Mouse (Mus musculus) CH12.LX (cell line): ENCODE measurements at regions not wholly inside any gene's neighbourhood (a gene's known extent, or its start where the extent isn't known, plus 50 kb on each side); places are given as distances from the start of the nearest gene placed in this dataset.

Source experiments
- DNase-seq: peaks from one replicate; pipeline ENCODE4 v3.0.0-alpha.2; 2013; ENCODE audit errors: extremely low read depth
- H3K27ac ChIP-seq: 2 replicates; pipeline ENCODE4 v1.5.1; 2012; ENCODE audit warnings: low read depth, mild to moderate bottlenecking, control low read depth, moderate library complexity; ENCODE audit not compliant: insufficient read depth
- H3K27me3 ChIP-seq: replicated peaks from 2 replicates; pipeline ENCODE3; 2012; ENCODE audit warnings: inconsistent platforms
- H3K36me3 ChIP-seq, 2 experiments: replicated peaks in 1 of 2; 2 replicates each; pipeline versions ENCODE3 to v1.6.1; 2012; ENCODE audit warnings: inconsistent platforms in 1 of 2, low read length in 1 of 2, mild to moderate bottlenecking in 1 of 2, mixed read lengths in 1 of 2, moderate library complexity in 1 of 2; ENCODE audit not compliant: control insufficient read depth in 1 of 2, insufficient read depth in 1 of 2
- H3K4me1 ChIP-seq, 2 experiments: 2 replicates each; pipeline ENCODE4 v1.6.1; 2012; ENCODE audit warnings: inconsistent platforms in 1 of 2, moderate library complexity in 1 of 2; ENCODE audit not compliant: insufficient read depth in 2 of 2, control insufficient read depth in 1 of 2
- H3K4me2 ChIP-seq: 2 replicates; pipeline ENCODE4 v1.6.1; 2012; ENCODE audit warnings: low read depth, mild to moderate bottlenecking, control low read depth; ENCODE audit not compliant: poor library complexity, insufficient read depth, severe bottlenecking
- H3K4me3 ChIP-seq, 3 experiments: fragments of 150-350 bp in 1 of 3; sonication (generic) in 1 of 3; replicated peaks in 1 of 3; 2 replicates each; pipeline versions ENCODE3 to v1.5.1; 2011 to 2012; ENCODE audit warnings: low read depth in 2 of 3, low read length in 2 of 3, mild to moderate bottlenecking in 2 of 3, moderate library complexity in 2 of 3, control low read depth in 1 of 3, improper control_type of control experiment in 1 of 3, inconsistent platforms in 1 of 3, mixed read lengths in 1 of 3; ENCODE audit not compliant: poor library complexity in 1 of 3
- H3K79me2 ChIP-seq: replicated peaks from 2 replicates; pipeline ENCODE4 v1.6.1; 2012; ENCODE audit warnings: mild to moderate bottlenecking, moderate library complexity; ENCODE audit not compliant: control insufficient read depth, poor library complexity, insufficient read depth, severe bottlenecking; ENCODE audit errors: extremely low read depth
- H3K9ac ChIP-seq: 2 replicates; pipeline ENCODE4 v1.6.1; 2012; ENCODE audit warnings: low read depth, mild to moderate bottlenecking, control low read depth, moderate library complexity; ENCODE audit not compliant: insufficient read depth
- H3K9me3 ChIP-seq: replicated peaks from 2 replicates; pipeline ENCODE3; 2012; ENCODE audit warnings: low read length, inconsistent platforms, mixed read lengths
- CHD1 ChIP-seq: IDR thresholded peaks from 2 replicates; pipeline ENCODE4 v1.6.1; 2012; ENCODE audit warnings: low read depth, low read length, improper control_type of control experiment, inconsistent platforms
- CTCF ChIP-seq, 2 experiments: IDR thresholded peaks in 1 of 2; conservative IDR thresholded peaks in 1 of 2; 2 replicates each; pipeline ENCODE4 v1.5.1; 2011 to 2012; ENCODE audit warnings: low read depth in 2 of 2, low read length in 2 of 2, improper control_type of control experiment in 1 of 2, inconsistent platforms in 1 of 2, mild to moderate bottlenecking in 1 of 2, moderate library complexity in 1 of 2
- E2F4 ChIP-seq: IDR thresholded peaks from 2 replicates; pipeline ENCODE4 v1.6.1; 2011; ENCODE audit warnings: low read depth, low read length, improper control_type of control experiment; ENCODE audit not compliant: insufficient replicate concordance
- GABPA ChIP-seq: IDR thresholded peaks from 2 replicates; pipeline ENCODE4 v1.6.1; 2012; ENCODE audit warnings: low read depth, low read length, improper control_type of control experiment, inconsistent platforms; ENCODE audit not compliant: insufficient replicate concordance
- JUN ChIP-seq: IDR thresholded peaks from 2 replicates; pipeline ENCODE4 v1.6.1; 2011; ENCODE audit warnings: low read depth, mild to moderate bottlenecking, low read length, improper control_type of control experiment, moderate library complexity; ENCODE audit not compliant: insufficient read depth
- MAX ChIP-seq: IDR thresholded peaks from 2 replicates; pipeline ENCODE4 v1.6.1; 2011; ENCODE audit warnings: low read length, improper control_type of control experiment
- MAZ ChIP-seq: IDR thresholded peaks from 2 replicates; pipeline ENCODE4 v1.6.1; 2012; ENCODE audit warnings: low read depth, mild to moderate bottlenecking, inconsistent platforms, low read length, improper control_type of control experiment, moderate library complexity
- MXI1 ChIP-seq: IDR thresholded peaks from 2 replicates; pipeline ENCODE4 v1.6.1; 2011; ENCODE audit warnings: mild to moderate bottlenecking, low read depth, low read length, improper control_type of control experiment
- NELFE ChIP-seq: IDR thresholded peaks from 2 replicates; pipeline ENCODE4 v1.6.1; 2011; ENCODE audit warnings: low read depth, low read length, improper control_type of control experiment
- PAX5 ChIP-seq: IDR thresholded peaks from 2 replicates; pipeline ENCODE4 v1.6.1; 2012; ENCODE audit warnings: low read length, inconsistent platforms, mixed read lengths
- RAD21 ChIP-seq: IDR thresholded peaks from 2 replicates; pipeline ENCODE4 v1.6.1; 2011; ENCODE audit warnings: low read depth, mild to moderate bottlenecking, low read length, improper control_type of control experiment, moderate library complexity
- SMC3 ChIP-seq: IDR thresholded peaks from 2 replicates; pipeline ENCODE4 v1.6.1; 2011; ENCODE audit warnings: low read depth, low read length, improper control_type of control experiment
- TBP ChIP-seq: conservative IDR thresholded peaks from 2 replicates; pipeline ENCODE4 v1.6.1; 2011; ENCODE audit warnings: low read depth, low read length, improper control_type of control experiment
- TCF12 ChIP-seq: IDR thresholded peaks from 2 replicates; pipeline ENCODE4 v1.6.1; 2014; ENCODE audit warnings: low read depth, mild to moderate bottlenecking, inconsistent platforms, low read length, improper control_type of control experiment
- UBTF ChIP-seq: IDR thresholded peaks from 2 replicates; pipeline ENCODE4 v1.6.1; 2012; ENCODE audit warnings: low read depth, mild to moderate bottlenecking, inconsistent platforms, low read length, improper control_type of control experiment, moderate library complexity
- USF1 ChIP-seq: IDR thresholded peaks from 2 replicates; pipeline ENCODE4 v1.6.1; 2014; ENCODE audit warnings: low read depth, mild to moderate bottlenecking, inconsistent platforms, low read length, improper control_type of control experiment
- ZKSCAN1 ChIP-seq: IDR thresholded peaks from 2 replicates; pipeline ENCODE4 v1.6.1; 2012; ENCODE audit warnings: low read depth, inconsistent platforms, low read length, improper control_type of control experiment, borderline replicate concordance
- dilution Hi-C: fragments of 300-500 bp; cut with MboI; formaldehyde crosslinking; loops from 2 replicates; pipeline ENCODE4 v1.14.3; 2020; ENCODE audit warnings: low sequenced_read_pairs; ENCODE audit not compliant: extremely low pct_unique_long_range_greater_than_20kb, extremely low pct_ligation_motif_present
- in situ Hi-C: fragments of 300-500 bp; cut with MboI; formaldehyde crosslinking; loops from 3 replicates; pipeline ENCODE4 v1.14.3; 2019; ENCODE audit warnings: low sequenced_read_pairs, low pct_ligation_motif_present, low pct_unique_long_range_greater_than_20kb, mixed read lengths

GRCm38 (mm10) chr3:38281683-38282082, 203.0 kb downstream of the Ankrd50 start:
- H3K4me1 ChIP-seq = peaks cover 2 to 28% of the 10 kb centered on the region in 2 experiments; a peak in 3 of 4 replicates
- H3K27me3 ChIP-seq = no peaks in the 10 kb centered on the region
- H3K4me3 ChIP-seq = no peak overlapping the region
- no peaks in the 10 kb centered on the region for H3K36me3 ChIP-seq
- dilution Hi-C loops (no loop called here), in situ Hi-C loops (no loop called here)
- H3K9me3 ChIP-seq = no peaks in the 10 kb centered on the region
- no peak for DNase-seq
- no peaks in the 10 kb centered on the region for H3K79me2 ChIP-seq
- H3K4me2 ChIP-seq = no peak overlapping the region
- TF ChIP-seq USF1 (no peak), E2F4 (no peak), JUN (no peak), MAX (no peak), ZKSCAN1 (no peak), SMC3 (no peak), CTCF (conservative IDR thresholded peaks at IDR 0.05 in 1 of 2, IDR thresholded peaks at IDR 0.05 in 1 of 2; ENCODE audit: low read depth in 2 of 2, low read length in 2 of 2) (no peak), UBTF (no peak), MXI1 (no peak), PAX5 (no peak), MAZ (no peak), NELFE (no peak)
- H3K27ac ChIP-seq = no peak overlapping the region
- no peak overlapping the region for H3K9ac ChIP-seq

- Histone ChIP-seq H3K4me2 (no peak overlapping the region), H3K27me3 (no peaks in the 10 kb centered on the region), H3K4me1 (peaks cover 2 to 28% of the 10 kb centered on the region in 2 experiments; a peak in 3 of 4 replicates), H3K36me3 (no peaks in the 10 kb centered on the region), H3K27ac (no peak overlapping the region), H3K9ac (no peak overlapping the region), H3K9me3 (no peaks in the 10 kb centered on the region), H3K79me2 (no peaks in the 10 kb centered on the region), H3K4me3 (no peak overlapping the region)
- dilution Hi-C loops = no loop called here
- DNase-seq = no peak
- in situ Hi-C loops = no loop called here
- TF ChIP-seq RAD21 (no peak), TCF12 (no peak), TBP (no peak), E2F4 (no peak), JUN (no peak), GABPA (no peak), CTCF (conservative IDR thresholded peaks at IDR 0.05 in 1 of 2, IDR thresholded peaks at IDR 0.05 in 1 of 2; ENCODE audit: low read depth in 2 of 2, low read length in 2 of 2) (no peak), CHD1 (no peak)
Observed at GRCm38 (mm10) chr3:38280876-38281275, 203.8 kb downstream of the Ankrd50 start.
